Mouse (Mus musculus): ENCODE data around the gene Wdfy3. TPM values are rescaled to one million over a fixed set of nuclear protein-coding genes. Genes with fewer than 3 reads are reported as not detected.

Wdfy3 gene
- polyA plus RNA-seq, 1 experiment from 2014 or later: 29.0 TPM

DNA sequence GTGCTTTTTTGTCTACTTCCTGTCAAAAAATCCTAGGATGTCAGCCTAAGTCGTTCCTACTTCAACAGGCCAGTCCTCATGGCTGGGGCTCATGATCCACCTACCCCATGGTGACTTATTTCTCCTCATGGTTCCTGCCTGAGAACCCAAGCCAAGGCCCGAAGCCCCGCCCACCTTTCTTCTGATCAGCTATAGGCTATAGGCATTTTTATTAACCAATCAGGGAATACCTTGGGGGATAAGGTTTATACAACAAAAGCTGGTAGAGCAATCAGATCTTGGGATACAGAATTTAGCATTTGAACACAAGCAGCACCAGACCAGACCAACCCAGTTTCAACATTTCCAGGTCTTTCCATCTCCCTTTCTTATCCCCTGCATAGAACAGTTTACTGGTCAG lies 21.0 kb upstream of the Wdfy3 start:
- ATAC-seq (ENCODE audit: insufficient read depth, low FRiP score, low TSS enrichment): no peak
- H3K4me3 ChIP-seq (ENCODE audit: low read depth, low read length): no peak overlapping the region

DNA sequence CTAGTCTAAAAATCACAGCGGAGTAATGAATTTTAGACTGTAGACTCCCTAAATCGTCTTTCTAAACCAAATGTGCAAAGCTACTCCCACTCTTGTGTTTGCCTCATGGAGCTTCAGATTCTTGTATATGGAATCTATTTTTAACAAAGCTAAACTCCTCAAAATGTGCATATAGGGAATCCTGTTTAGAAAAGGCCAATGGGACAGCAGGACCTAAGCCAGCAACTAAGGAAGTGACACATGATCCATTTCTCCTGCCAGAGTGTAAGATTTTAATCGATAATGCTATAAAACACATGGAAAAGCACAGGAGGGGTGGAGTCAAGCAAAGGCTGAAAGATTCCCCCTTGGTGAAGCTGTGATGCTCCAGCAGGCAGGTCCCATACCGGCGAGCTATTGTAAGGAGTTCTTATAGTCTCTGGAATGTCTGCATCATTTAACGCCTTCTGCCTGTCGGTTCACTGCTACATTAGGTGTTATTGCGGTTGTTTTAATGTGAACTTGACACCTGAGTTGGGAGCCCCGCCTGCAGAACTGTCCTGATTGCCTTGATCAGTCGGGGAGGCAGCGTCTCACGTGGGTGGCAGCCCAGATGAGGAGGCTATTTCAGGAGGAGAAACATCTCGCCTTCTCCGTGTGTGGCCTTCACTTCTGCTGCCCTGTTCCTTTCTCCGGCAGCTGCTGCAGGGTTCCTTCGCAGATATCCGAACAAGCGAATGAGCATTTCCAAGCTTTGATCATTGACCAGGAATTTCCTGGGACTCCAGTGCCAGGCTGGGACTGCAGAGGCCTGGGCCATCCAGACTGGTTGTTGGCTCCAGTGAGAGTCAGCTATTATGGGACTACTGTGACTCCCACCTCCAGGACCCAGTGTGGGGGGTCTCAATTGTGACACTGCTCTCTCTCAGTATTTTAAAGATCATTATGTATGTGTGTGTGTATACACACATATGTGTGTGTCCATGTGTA lies 15.3 kb upstream of the Wdfy3 start:
- Histone ChIP-seq H3K9ac (ENCODE audit: low read length) (no peak overlapping the region), H3K4me2 (ENCODE audit: low read depth) (no peak overlapping the region), H3K27ac (ENCODE audit: low read depth, low read length) (no peak overlapping the region), H3K4me3 (ENCODE audit: low read depth, low read length) (no peak overlapping the region), H3K9me3 (ENCODE audit: control insufficient read depth, low read length) (no peaks in the 10 kb centered on the region), H3K27me3 (ENCODE audit: control insufficient read depth, insufficient read depth, low read length) (no peaks in the 10 kb centered on the region), H3K4me1 (ENCODE audit: control insufficient read depth, insufficient read depth, low read length) (no peaks in the 10 kb centered on the region), H3K36me3 (ENCODE audit: control insufficient read depth, insufficient read depth, low read length) (no peaks in the 10 kb centered on the region)
- no peak for ATAC-seq (ENCODE audit: insufficient read depth, low FRiP score, low TSS enrichment)
- no peak for DNase-seq (ENCODE audit: low spot score)
- WGBS: 38% methylated on average over 18 of the region's 18 CpGs

More for the DNA sequence above, 21.0 kb upstream of the Wdfy3 start:
- DNase-seq (ENCODE audit: low spot score): no peak
- Histone ChIP-seq H3K9me3 (ENCODE audit: control insufficient read depth, low read length) (no peaks in the 10 kb centered on the region), H3K4me2 (ENCODE audit: low read depth) (no peak overlapping the region), H3K27ac (ENCODE audit: low read depth, low read length) (no peak overlapping the region), H3K4me1 (ENCODE audit: control insufficient read depth, insufficient read depth, low read length) (no peaks in the 10 kb centered on the region), H3K27me3 (ENCODE audit: control insufficient read depth, insufficient read depth, low read length) (no peaks in the 10 kb centered on the region), H3K9ac (ENCODE audit: low read length) (no peak overlapping the region), H3K36me3 (ENCODE audit: control insufficient read depth, insufficient read depth, low read length) (no peaks in the 10 kb centered on the region)
- WGBS: 77% methylated on average over 3 of the region's 3 CpGs

DNA sequence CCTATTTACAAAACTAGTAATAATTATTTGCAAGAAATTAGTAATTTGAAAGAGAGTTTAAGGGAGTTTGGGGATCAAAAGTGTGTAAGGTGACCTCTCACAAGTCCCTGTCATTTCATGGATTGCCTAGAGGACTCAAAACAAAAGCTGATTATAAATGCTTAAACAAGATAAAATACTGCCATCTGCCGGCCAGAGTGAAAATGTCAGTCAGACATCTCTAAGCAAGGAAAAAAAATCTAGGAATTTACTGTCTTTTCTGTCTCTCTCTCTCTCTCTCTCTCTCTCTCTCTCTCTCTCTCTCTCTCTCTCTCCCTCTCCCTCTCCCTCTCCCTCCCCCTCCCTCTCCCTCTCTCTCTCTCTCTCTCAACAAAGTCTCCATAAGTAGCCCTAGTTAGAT lies 4.4 kb upstream of the Wdfy3 start:
- Histone ChIP-seq H3K4me3 (ENCODE audit: low read depth, low read length) (no peak overlapping the region), H3K36me3 (ENCODE audit: control insufficient read depth, insufficient read depth, low read length) (no peaks in the 10 kb centered on the region), H3K27me3 (ENCODE audit: control insufficient read depth, insufficient read depth, low read length) (no peaks in the 10 kb centered on the region), H3K9me3 (ENCODE audit: control insufficient read depth, low read length) (no peaks in the 10 kb centered on the region), H3K9ac (ENCODE audit: low read length) (no peak overlapping the region), H3K4me1 (ENCODE audit: control insufficient read depth, insufficient read depth, low read length) (no peaks in the 10 kb centered on the region; the same call in 1 of the 2 replicates), H3K27ac (ENCODE audit: low read depth, low read length) (no peak overlapping the region), H3K4me2 (ENCODE audit: low read depth) (no peak overlapping the region)
- DNase-seq (ENCODE audit: low spot score): peak; percentile 68
- ATAC-seq (ENCODE audit: insufficient read depth, low FRiP score, low TSS enrichment): no peak
- WGBS: 0% methylated on average over 1 of the region's 1 CpGs

DNA sequence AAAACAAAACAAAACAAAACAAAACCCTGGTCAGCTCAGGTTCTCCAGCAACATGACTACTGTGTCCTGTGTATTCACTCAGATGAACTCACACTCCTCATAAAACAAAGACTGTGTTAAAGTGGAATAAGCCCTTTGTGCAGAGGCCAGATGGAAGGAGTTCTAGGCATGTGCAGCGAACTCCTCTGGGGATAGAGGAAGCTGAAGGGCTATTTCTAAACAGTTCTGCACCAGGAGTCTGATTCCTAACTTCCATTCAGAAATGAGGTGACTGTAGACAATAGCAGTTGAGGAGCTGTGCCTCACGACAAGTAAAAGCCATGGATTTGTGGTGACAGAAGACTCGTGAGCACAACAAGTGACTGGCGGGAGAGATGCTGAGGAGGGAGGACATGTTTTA lies 2.3 kb upstream of the Wdfy3 start:
- H3K27me3 ChIP-seq (ENCODE audit: control insufficient read depth, insufficient read depth, low read length): no peaks in the 10 kb centered on the region
- no peak overlapping the region for H3K4me2 ChIP-seq (ENCODE audit: low read depth)
- ATAC-seq (ENCODE audit: insufficient read depth, low FRiP score, low TSS enrichment) (no peak), DNase-seq (ENCODE audit: low spot score) (no peak)
- 39% methylated on average over 4 of the region's 4 CpGs for WGBS
- H3K9me3 ChIP-seq (ENCODE audit: control insufficient read depth, low read length): no peaks in the 10 kb centered on the region
- H3K9ac ChIP-seq (ENCODE audit: low read length): 0 out of 2 replicates have a peak overlapping the region, but pooled peaks have one; percentile 3
- peak overlapping the region; percentile 47; the same call in 1 of the 2 replicates for H3K27ac ChIP-seq (ENCODE audit: low read depth, low read length)
- H3K4me3 ChIP-seq (ENCODE audit: low read depth, low read length): no peak overlapping the region
- H3K36me3 ChIP-seq (ENCODE audit: control insufficient read depth, insufficient read depth, low read length): no peaks in the 10 kb centered on the region
- H3K4me1 ChIP-seq (ENCODE audit: control insufficient read depth, insufficient read depth, low read length): no peaks in the 10 kb centered on the region; the same call in 1 of the 2 replicates

DNA sequence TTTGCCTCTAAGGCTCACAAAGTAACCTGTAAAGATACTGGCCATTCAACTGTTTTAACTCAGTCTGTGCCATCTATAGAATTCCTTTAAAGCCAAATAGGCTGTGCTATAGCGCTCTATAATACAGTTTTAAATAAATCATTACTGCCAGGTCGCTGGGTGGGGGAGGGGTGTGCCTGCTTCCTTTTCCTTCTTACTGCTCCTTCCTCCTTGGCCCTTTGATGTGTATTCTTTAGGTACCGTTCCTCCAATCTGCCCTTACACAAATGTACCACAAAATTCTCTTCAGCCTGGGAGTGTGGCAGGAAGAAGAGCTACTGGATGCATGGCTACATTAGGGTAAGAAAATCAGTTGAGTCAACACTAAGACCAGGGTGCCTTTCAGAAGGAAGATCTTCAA lies 1.5 kb upstream of the Wdfy3 start:
- DNase-seq (ENCODE audit: low spot score) (peak; percentile 27), ATAC-seq (ENCODE audit: insufficient read depth, low FRiP score, low TSS enrichment) (no peak)
- Histone ChIP-seq H3K9ac (ENCODE audit: low read length) (peak overlapping the region; percentile 37), H3K4me2 (ENCODE audit: low read depth) (peak overlapping the region; percentile 72), H3K36me3 (ENCODE audit: control insufficient read depth, insufficient read depth, low read length) (no peaks in the 10 kb centered on the region), H3K27ac (ENCODE audit: low read depth, low read length) (peak overlapping the region; percentile 47), H3K9me3 (ENCODE audit: control insufficient read depth, low read length) (no peaks in the 10 kb centered on the region), H3K4me3 (ENCODE audit: low read depth, low read length) (peak overlapping the region; percentile 18; the same call in 1 of the 2 replicates), H3K27me3 (ENCODE audit: control insufficient read depth, insufficient read depth, low read length) (no peaks in the 10 kb centered on the region), H3K4me1 (ENCODE audit: control insufficient read depth, insufficient read depth, low read length) (no peaks in the 10 kb centered on the region; the same call in 1 of the 2 replicates)
- WGBS: 33% methylated on average over 3 of the region's 3 CpGs

DNA sequence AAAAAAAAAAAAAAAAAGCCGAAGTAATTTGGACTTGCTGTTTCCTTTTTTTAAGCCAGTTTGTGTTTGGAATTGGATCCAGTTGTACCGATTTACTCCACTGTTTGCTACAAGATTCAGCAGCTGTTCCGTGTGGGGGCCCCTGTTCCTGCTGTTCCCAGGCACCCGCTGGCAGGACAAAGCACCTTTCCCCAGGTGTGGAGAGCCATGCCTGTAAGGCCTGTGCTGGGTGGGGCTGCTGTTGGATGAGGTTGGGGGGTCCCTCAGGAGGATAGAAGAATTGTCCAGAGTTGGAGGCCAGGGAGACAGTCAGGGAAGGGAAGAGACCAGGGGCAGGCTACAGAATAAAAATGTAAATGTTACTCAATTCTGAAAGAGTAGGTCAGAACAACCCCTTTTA lies 1.1 kb upstream of the Wdfy3 start:
- Histone ChIP-seq H3K9me3 (ENCODE audit: control insufficient read depth, low read length) (no peaks in the 10 kb centered on the region), H3K4me1 (ENCODE audit: control insufficient read depth, insufficient read depth, low read length) (no peaks in the 10 kb centered on the region; the same call in 1 of the 2 replicates), H3K36me3 (ENCODE audit: control insufficient read depth, insufficient read depth, low read length) (no peaks in the 10 kb centered on the region), H3K9ac (ENCODE audit: low read length) (peak overlapping the region; percentile 37), H3K27ac (ENCODE audit: low read depth, low read length) (peak overlapping the region; percentile 34), H3K27me3 (ENCODE audit: control insufficient read depth, insufficient read depth, low read length) (no peaks in the 10 kb centered on the region), H3K4me3 (ENCODE audit: low read depth, low read length) (peak overlapping the region; percentile 18; the same call in 1 of the 2 replicates), H3K4me2 (ENCODE audit: low read depth) (peak overlapping the region; percentile 72)
- DNase-seq (ENCODE audit: low spot score) (no peak), ATAC-seq (ENCODE audit: insufficient read depth, low FRiP score, low TSS enrichment) (no peak)
- 36% methylated on average over 4 of the region's 4 CpGs for WGBS

DNA sequence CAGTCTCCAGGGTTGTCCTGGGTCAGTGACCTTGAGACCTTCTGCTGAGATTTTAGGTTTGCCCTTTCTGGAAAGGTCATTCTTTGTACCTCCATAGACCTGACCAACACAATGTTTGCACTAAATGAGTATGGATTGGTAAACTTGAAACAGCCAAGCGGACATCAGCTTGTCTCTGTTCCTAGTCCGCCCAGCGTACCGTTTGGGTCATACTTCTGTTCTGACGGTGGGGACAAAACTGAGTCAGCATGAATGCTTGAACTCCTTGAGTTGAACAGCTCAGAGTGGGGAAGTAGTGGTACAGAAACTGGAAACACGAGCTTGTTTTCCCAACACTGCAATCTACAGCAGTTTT lies 670 bp upstream of the Wdfy3 start:
- no peaks in the 10 kb centered on the region for H3K36me3 ChIP-seq (ENCODE audit: control insufficient read depth, insufficient read depth, low read length)
- H3K4me2 ChIP-seq (ENCODE audit: low read depth): peak overlapping the region; percentile 72
- H3K27me3 ChIP-seq (ENCODE audit: control insufficient read depth, insufficient read depth, low read length): no peaks in the 10 kb centered on the region
- WGBS: 11% methylated on average over 6 of the region's 6 CpGs
- ATAC-seq (ENCODE audit: insufficient read depth, low FRiP score, low TSS enrichment) (no peak), DNase-seq (ENCODE audit: low spot score) (no peak)
- H3K4me3 ChIP-seq (ENCODE audit: low read depth, low read length): peak overlapping the region; percentile 93
- peak overlapping the region; percentile 98 for H3K27ac ChIP-seq (ENCODE audit: low read depth, low read length)
- no peaks in the 10 kb centered on the region for H3K9me3 ChIP-seq (ENCODE audit: control insufficient read depth, low read length)
- peak overlapping the region; percentile 99 for H3K9ac ChIP-seq (ENCODE audit: low read length)
- H3K4me1 ChIP-seq (ENCODE audit: control insufficient read depth, insufficient read depth, low read length): no peaks in the 10 kb centered on the region; the same call in 1 of the 2 replicates

DNA sequence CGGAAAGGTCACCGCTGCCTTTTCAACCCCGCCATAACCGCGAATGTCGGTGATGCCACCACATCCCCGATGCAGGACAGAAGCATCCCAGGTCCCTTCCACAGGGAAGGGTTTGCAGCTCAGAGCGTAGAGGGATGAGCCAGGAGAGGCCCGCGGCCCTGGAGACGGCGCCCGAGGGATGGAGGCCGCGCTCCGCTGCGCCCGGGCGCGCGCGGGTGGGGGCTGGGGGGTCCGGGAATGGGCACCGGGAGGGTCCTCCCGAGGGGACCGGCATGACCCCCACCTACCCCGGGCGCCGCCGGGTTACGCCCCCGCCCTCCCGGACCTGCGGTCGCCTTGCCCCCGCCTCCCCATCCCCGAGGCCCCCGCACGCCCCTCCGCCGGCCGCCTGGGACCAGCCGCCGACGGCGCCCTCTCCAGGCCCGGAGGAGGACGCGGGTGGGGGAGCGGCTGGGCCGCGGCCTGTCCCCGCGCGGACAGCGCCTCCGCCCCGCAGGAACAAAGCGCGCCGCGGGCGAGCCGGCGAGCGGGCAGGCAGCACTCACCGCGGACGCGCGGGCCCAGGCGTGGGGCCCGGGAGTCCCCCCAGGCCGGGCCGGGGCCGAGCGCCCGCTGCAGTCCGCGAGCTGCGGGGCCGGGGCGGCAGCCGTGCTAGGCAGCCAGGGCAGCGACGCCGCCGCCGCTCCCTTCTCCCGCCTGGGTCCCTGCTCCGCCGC lies 512 bp downstream of the Wdfy3 start:
- WGBS: 0% methylated on average over 41 of the region's 92 CpGs
- no peaks in the 10 kb centered on the region; the same call in 1 of the 2 replicates for H3K4me1 ChIP-seq (ENCODE audit: control insufficient read depth, insufficient read depth, low read length)

More for the DNA sequence above, 512 bp downstream of the Wdfy3 start:
- ATAC-seq (ENCODE audit: insufficient read depth, low FRiP score, low TSS enrichment): peak; percentile 85
- H3K4me2 ChIP-seq (ENCODE audit: low read depth): peak overlapping the region; percentile 72
- DNase-seq (ENCODE audit: low spot score): peak; percentile 79
- H3K4me3 ChIP-seq (ENCODE audit: low read depth, low read length): peak overlapping the region; percentile 93
- H3K27me3 ChIP-seq (ENCODE audit: control insufficient read depth, insufficient read depth, low read length): no peaks in the 10 kb centered on the region
- peak overlapping the region; percentile 98 for H3K27ac ChIP-seq (ENCODE audit: low read depth, low read length)
- no peaks in the 10 kb centered on the region for H3K9me3 ChIP-seq (ENCODE audit: control insufficient read depth, low read length)
- H3K36me3 ChIP-seq (ENCODE audit: control insufficient read depth, insufficient read depth, low read length): no peaks in the 10 kb centered on the region
- H3K9ac ChIP-seq (ENCODE audit: low read length): peak overlapping the region; percentile 99
